Mouse (Mus musculus) spleen, adult 2 months (tissue): ENCODE measurements around the gene 4933405L10Rik. TPM values are rescaled to one million over a fixed set of nuclear protein-coding genes. Genes with fewer than 3 reads are reported as not detected.

ENCODE experiments used
- DNase-seq, 2 experiments: peaks; one replicate each; pipeline versions ENCODE4 v3.0.0 to v3.0.0-alpha.2; 2012 to 2021; ENCODE audit warnings: low spot score in 2 of 2, low read depth in 1 of 2
- H3K27ac ChIP-seq: fragments of 200-500 bp; 2 replicates; pipeline ENCODE4 v1.5.1; 2012; ENCODE audit warnings: low read length, inconsistent platforms; ENCODE audit not compliant: insufficient read depth
- H3K27me3 ChIP-seq: fragments of 200-500 bp; 2 replicates; pipeline ENCODE4 v1.6.1; 2012; ENCODE audit warnings: mild to moderate bottlenecking, moderate library complexity, low read length, inconsistent platforms; ENCODE audit not compliant: control insufficient read depth, insufficient read depth
- H3K36me3 ChIP-seq: fragments of 200-500 bp; 2 replicates; pipeline ENCODE4 v1.6.1; 2012; ENCODE audit warnings: mild to moderate bottlenecking, low read length, inconsistent platforms; ENCODE audit not compliant: control insufficient read depth, insufficient read depth
- H3K4me1 ChIP-seq: fragments of 200-500 bp; 2 replicates; pipeline ENCODE4 v1.6.1; 2011; ENCODE audit warnings: inconsistent platforms; ENCODE audit not compliant: control insufficient read depth, insufficient read depth, insufficient read length
- H3K4me3 ChIP-seq: fragments of 200-500 bp; 2 replicates; pipeline ENCODE4 v1.5.1; 2011; ENCODE audit warnings: mild to moderate bottlenecking, inconsistent platforms; ENCODE audit not compliant: insufficient read depth, insufficient read length; ENCODE audit errors: extremely low read depth
- CTCF ChIP-seq: fragments of 200-500 bp; IDR thresholded peaks from 2 replicates; pipeline ENCODE4 v1.5.1; 2011; ENCODE audit warnings: mild to moderate bottlenecking, inconsistent platforms; ENCODE audit not compliant: insufficient read depth, insufficient read length, insufficient replicate concordance; ENCODE audit errors: extremely low read depth
- POLR2A ChIP-seq: fragments of 200-500 bp; IDR thresholded peaks from 2 replicates; pipeline ENCODE4 v1.6.1; 2011; ENCODE audit warnings: low read depth, low read length, inconsistent platforms
- WGBS: fragments of 180-500 bp; shearing (Covaris S2); methylation state at CpG from one replicate; pipeline ENCODE4 v1.1.7; 2018; 5-methylcytosine and 5-hydroxymethylcytosine counted together
- polyA plus RNA-seq: library from polyadenylated mRNA; depleted of rRNA; stranded (reverse); fragments of >200 nt; gene quantifications from 2 replicates; pipeline ENCODE4 v1.2.3, GENCODE M21; 2012; rRNA removed

4933405L10Rik gene
- not detected in 2 replicates for polyA plus RNA-seq

GRCm38 (mm10) chr8:105707498-105708403 is at the start of gene 4933405L10Rik, which contains the start of gene Enkd1:
Gene 4933405L10Rik, plus strand, starts transcription at chr8:105707655.
Gene Enkd1, minus strand, starts transcription at chr8:105708210.
- H3K27me3 ChIP-seq: no peaks in the 10 kb centered on the region
- H3K4me1 ChIP-seq: peaks cover 4% of the 10 kb centered on the region
- DNase-seq: peak; percentile 77 to 83
- H3K4me3 ChIP-seq: peak within 1 kb of the TSS; percentile 74
- WGBS: 2% methylated on average over 55 of the region's 55 CpGs
- H3K36me3 ChIP-seq: 0 out of 2 replicates have a peak, but pooled peaks cover 2% of the 10 kb centered on the region
- H3K27ac ChIP-seq: no peak within 1 kb of the TSS
- TF ChIP-seq POLR2A (no peak), CTCF (no peak)

- H3K4me3 ChIP-seq: no peak overlapping the region
- TF ChIP-seq CTCF (no peak), POLR2A (no peak)
- H3K36me3 ChIP-seq: peaks cover 17% of the 10 kb centered on the region
- no peaks in the 10 kb centered on the region for H3K27me3 ChIP-seq
- H3K4me1 ChIP-seq: no peaks in the 10 kb centered on the region
- 60% methylated on average over 3 of the region's 3 CpGs for WGBS
- no peak overlapping the region for H3K27ac ChIP-seq
- DNase-seq: peak; percentile 19 to 37
Measured at GRCm38 (mm10) chr8:105661167-105661566, 46.3 kb upstream of the 4933405L10Rik start.

GRCm38 (mm10) chr8:105677891-105678290 is 29.6 kb upstream of the 4933405L10Rik start:
- H3K27me3 ChIP-seq: no peaks in the 10 kb centered on the region
- 97% methylated on average over 1 of the region's 1 CpGs for WGBS
- no peak for DNase-seq
- no peaks in the 10 kb centered on the region for H3K4me1 ChIP-seq
- H3K27ac ChIP-seq: no peak overlapping the region
- TF ChIP-seq CTCF: no peak
- no peak for TF ChIP-seq POLR2A
- no peak overlapping the region for H3K4me3 ChIP-seq
- peaks cover 48% of the 10 kb centered on the region for H3K36me3 ChIP-seq

- Histone ChIP-seq H3K4me3 (peak overlapping the region; percentile 63; the same call in 1 of the 2 replicates), H3K27ac (peak overlapping the region; percentile 93), H3K4me1 (no peaks in the 10 kb centered on the region; the same call in 1 of the 2 replicates), H3K27me3 (no peaks in the 10 kb centered on the region), H3K36me3 (peaks cover 19% of the 10 kb centered on the region)
- whole genome bisulfite sequencing: 47% methylated on average over 7 of the region's 7 CpGs
- TF ChIP-seq CTCF: no peak
- TF ChIP-seq POLR2A: no peak
- DNase-seq: no peak
Measured at GRCm38 (mm10) chr8:105685325-105685724, 22.1 kb upstream of the 4933405L10Rik start.

GRCm38 (mm10) chr8:105685796-105686308 is 21.6 kb upstream of the 4933405L10Rik start, which contains the start of gene Carmil2:
Gene Carmil2, plus strand, starts transcription at chr8:105686274.
- Histone ChIP-seq H3K27me3 (no peaks in the 10 kb centered on the region), H3K36me3 (peaks cover 18% of the 10 kb centered on the region), H3K4me1 (no peaks in the 10 kb centered on the region; the same call in 1 of the 2 replicates), H3K27ac (peak within 1 kb of the TSS; percentile 93), H3K4me3 (peak within 1 kb of the TSS; percentile 63)
- WGBS: 2% methylated on average over 26 of the region's 26 CpGs
- TF ChIP-seq CTCF (peak; percentile 85; the same call in 1 of the 2 replicates), POLR2A (peak; percentile 66)
- peak; percentile 63 to 86 for DNase-seq

- Histone ChIP-seq H3K27me3 (no peaks in the 10 kb centered on the region), H3K4me1 (no peaks in the 10 kb centered on the region; the same call in 1 of the 2 replicates), H3K36me3 (peaks cover 17% of the 10 kb centered on the region; the same call in 1 of the 2 replicates), H3K27ac (peak overlapping the region; percentile 93), H3K4me3 (peak overlapping the region; percentile 63; the same call in 1 of the 2 replicates)
- TF ChIP-seq POLR2A: no peak
- no peak for TF ChIP-seq CTCF
- DNase-seq: no peak
- 13% methylated on average over 6 of the region's 6 CpGs for WGBS
Measured at GRCm38 (mm10) chr8:105686551-105686950, 20.9 kb upstream of the 4933405L10Rik start.
